Mouse (Mus musculus) layer of hippocampus, adult 8-10 months (tissue): ENCODE measurements around the gene Ncam1. TPM values are rescaled to one million over a fixed set of nuclear protein-coding genes. Genes with fewer than 3 reads are reported as not detected.

Experiments
- DNase-seq, 2 experiments: peaks; one replicate each; pipeline ENCODE4 v3.0.0; 2022; ENCODE audit warnings: low spot score in 2 of 2
- total RNA-seq, 4 experiments: library from RNA; stranded (reverse); gene quantifications; 2 replicates each; pipeline ENCODE4 v1.2.4; 2022

The Ncam1 gene
- total RNA-seq, 4 experiments from 2014 or later: 308 to 320 (median 317) TPM

GRCm38 (mm10) chr9:49570731-49571694 is 227.7 kb downstream of the Ncam1 start:
- peak; percentile 64 to 65 for DNase-seq

DNA sequence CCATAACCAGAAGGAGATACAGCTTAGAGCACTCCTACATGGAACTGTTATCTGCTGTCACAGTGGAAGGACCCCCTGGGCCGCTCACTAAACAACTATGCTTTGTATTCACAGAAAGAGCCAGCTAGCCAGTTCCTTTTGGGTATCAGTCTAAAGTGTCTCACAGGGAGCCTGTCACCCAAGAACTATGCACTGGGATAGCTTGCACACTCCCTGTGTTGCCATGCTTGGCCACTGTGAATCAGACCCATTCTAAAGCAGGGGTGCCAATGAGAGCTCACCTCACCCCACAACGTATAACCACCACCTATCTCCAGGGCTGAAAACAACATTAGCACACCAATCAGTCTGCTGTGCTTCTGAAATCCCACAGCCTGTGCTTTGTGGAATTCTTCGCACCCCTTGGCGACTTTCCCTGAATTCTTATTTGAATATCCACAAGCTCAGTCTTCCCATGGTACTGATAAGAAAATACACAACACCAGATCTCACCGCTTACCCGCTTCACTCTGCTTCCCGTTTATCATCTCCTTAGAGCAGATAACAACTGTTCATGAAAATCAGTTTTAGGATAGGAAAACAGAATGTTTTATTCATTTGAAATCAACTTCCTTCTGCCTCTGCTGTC is 228.6 kb downstream of the Ncam1 start:
- peak in 1 of 2 experiments; percentile 21 for DNase-seq

DNA sequence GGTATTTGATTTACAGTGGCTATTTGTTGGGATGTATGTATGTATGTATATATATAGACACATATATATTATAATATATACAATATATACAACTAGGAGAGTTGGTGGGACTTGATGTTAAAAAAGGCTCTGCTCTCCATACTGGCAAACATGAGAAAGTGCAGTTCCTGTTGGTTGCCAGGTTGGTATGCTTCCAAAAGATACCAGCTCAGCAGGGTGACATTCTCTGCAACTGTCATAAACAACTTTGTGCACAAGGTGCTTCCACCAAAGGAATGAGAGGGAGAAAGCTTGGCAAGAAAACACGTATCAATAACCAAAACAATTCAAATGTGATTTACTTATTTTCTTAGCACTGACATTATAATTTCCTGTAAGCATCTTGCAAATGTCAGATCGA is 232.9 kb downstream of the Ncam1 start:
- no peak for DNase-seq

- DNase-seq: no peak
Observed at GRCm38 (mm10) chr9:49558941-49559340, 239.8 kb downstream of the Ncam1 start.

DNA sequence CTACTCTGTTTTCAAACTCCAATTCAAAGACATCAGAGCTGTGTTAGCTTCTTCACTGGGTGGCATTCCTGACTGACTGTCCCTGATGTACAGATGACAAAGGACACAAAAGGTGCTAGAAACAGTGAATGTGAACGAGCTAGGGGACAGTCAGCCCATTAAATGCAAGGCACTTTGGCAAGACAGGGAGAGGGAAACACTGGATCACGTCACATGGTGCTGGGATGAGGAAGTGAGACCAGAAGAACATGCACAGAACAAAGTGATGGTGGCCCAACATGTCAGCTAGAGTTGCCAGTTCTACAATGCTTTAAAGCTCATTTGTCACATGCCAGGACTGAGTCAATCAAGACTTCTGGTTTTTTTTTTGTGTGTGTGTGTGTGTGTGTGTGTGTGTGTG is 247.4 kb downstream of the Ncam1 start:
- DNase-seq: no peak

DNA sequence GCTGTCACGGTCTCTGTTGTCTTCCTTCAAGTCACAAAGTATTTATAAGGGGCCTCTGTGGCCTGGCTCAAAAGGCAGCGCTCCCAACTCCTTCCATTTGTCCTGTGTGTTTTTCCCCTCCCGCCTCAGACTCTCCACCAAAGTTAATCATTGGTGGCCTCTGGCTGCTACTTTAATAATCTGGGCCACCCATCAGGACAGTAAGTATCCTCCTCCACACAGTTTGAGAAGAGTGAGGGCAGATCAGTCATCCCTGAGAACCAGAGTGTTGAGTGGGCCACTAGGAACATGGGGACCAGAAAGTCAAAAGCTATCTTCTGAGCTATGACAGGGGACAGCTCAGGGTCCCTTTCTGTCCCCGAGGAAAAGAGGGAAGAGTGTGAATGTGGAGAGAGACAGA is 256.1 kb downstream of the Ncam1 start:
- DNase-seq: no peak

DNA sequence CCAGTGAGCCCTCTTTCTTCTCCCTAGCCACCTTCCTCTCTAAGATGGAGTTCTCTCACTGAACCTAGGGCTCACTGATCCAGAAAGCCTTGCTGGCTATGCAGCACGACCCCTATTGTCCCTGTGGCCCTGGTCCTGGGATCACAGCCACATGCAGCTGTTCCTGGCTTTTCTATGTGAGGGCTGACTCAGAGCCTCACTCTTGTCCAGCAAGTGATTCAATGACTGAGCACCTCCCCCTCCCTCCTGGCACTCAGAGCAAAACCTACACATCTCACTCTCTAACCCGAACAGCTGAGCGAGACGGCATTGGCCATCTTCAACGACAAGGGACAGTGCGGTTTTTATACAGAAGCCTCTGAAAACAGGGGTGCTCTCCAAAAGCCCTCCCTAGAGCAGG is 260.9 kb downstream of the Ncam1 start:
- DNase-seq: no peak

GRCm38 (mm10) chr9:49536593-49536992 is 262.1 kb downstream of the Ncam1 start:
- no peak for DNase-seq

GRCm38 (mm10) chr9:49534958-49535357 is 263.8 kb downstream of the Ncam1 start:
- no peak for DNase-seq

GRCm38 (mm10) chr9:49533912-49534491 is 264.7 kb downstream of the Ncam1 start:
- DNase-seq: no peak

DNA sequence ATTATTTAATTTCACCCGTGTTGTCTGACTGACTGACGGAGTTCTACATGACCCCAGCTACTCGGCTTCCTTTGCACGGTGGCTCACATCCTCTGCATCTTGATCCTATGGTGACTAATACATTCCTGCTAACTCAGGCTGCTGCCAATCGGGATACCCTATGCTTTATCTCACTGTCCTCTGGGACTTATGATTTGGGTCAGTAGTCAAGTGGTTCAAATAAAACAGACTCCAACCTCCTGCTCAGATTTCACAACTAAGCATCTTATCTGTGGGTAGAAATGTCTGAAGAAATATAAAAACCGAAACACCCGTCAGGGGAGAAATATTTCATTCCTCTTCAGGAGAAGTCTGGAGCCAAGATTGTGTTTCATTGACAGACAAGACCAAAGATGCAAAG is 265.3 kb downstream of the Ncam1 start:
- DNase-seq: no peak

DNA sequence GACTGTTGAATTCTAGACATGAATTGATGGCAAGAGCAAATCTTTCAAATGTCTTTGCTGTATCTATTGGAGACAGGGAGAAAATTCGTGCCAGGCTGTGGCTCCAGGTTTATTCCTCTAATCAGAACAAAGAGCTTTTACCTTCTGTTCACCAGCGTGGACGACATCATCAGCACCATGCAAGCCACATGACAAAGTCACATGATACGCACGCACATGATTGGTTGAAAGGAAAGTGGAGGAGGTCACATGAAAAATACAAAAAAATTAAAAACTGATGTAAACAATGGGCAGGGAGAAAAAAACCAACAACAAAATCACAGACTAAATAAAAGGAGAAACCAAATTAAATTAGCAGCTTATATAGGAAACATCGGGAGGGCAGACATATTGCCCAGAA is 266.9 kb downstream of the Ncam1 start:
- DNase-seq: no peak

- no peak for DNase-seq
Observed at GRCm38 (mm10) chr9:49531257-49531656, 267.5 kb downstream of the Ncam1 start.

GRCm38 (mm10) chr9:49530739-49531138 is 268.0 kb downstream of the Ncam1 start:
- no peak for DNase-seq

DNA sequence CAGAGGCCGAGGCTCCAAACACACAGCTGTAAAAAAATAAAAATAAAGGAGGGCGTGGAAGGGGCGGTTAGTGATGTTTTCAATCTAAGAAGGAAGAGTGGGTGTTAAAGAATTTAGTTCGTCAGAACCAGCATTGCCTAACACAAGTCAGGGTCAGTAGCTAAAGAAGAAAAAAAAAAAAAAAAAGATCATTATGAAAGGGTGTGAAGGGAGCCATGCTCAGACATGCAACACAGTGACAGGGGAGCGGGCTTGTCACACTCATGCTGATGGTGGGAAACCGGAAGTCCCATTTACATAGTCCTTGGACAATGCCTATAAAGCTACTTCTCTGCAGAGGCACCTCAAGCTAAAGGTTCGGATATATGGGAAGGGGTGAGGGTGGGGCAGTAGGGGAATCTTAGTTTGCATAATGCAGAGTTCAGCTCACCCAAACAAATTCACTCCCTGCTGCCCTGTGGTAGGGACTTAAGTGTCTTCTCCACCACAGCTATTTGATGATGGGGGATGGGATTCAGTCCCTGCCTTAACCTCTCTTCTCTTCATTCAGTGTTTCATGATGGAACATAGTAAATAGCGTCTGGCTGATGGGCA is 269.3 kb downstream of the Ncam1 start:
- no peak for DNase-seq

DNA sequence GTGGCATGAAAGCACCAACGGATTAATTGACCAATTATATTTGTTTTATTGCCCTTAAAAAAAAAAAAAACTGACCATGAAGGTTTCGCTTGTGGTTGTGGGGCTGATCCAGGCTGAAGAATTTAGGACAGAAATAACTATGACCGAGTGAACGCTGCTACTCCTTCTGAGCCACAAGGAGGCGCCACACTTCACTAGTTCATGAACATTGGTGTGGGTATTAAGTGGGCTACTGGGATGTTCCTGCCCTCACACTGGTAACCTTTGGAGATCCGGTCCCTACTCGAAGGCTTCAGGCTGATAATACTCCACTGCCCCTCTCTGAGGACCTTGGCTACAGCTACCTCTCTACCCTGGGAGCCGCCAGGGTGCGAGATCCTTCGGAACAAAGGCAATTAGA is 269.8 kb downstream of the Ncam1 start:
- peak in 1 of 2 experiments; percentile 31 for DNase-seq

DNA sequence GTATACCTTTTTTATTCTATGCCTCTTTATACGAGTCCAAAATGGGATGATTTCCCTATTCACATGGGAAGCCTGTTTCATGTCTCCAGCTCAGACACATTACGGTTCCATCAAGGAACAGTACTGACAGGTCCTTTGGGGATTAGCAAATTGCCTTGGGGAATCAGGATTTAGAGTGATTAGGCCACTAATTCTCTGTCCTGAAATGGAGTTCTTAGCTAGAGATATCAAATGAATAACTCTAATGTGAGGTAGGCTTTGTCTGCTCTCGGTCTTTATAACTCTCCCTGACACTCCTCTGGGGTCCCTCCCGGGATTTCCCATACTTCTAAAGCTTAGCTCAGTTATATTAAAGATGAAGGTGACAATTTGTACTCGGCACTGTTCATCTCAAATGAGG is 270.7 kb downstream of the Ncam1 start:
- DNase-seq: no peak

DNA sequence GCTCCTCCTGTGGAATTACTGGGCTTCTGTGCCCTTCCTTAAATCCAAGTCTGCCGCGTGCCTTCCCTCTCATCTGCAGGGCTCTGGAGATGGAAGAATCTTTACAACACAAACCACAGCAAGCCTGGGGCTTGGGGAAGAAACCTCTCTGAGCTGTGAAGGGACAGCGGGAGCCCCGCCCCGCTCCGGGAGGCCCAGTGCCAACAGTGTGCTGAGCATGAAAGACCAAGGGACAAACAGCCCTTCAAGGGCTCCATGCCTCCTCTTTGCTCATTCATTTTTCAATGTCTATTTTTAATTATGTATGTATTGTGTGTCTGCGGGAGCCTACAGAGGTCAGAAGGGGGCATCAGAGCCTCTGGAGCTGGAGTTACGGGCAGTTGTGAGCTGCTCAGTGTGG is 271.4 kb downstream of the Ncam1 start:
- no peak for DNase-seq

DNA sequence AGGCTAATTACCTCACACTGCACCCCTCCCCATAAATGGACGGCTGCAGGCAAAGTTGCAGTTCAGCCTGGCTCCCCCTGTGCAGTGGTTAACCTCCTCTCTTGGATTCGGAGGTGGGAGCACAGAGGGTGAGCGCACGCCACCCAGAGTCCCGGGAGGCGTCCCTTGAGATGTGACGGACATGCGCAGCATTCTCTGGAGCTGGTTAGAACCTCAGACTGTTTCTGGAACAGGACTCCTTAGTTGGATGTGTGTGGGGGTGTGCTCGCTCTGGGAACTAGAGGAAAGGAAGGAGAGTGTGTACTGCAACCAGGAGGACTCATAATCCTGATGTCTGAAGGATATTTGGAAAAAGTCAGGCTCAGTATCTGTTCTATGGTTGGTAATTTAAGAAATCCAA is 274.0 kb downstream of the Ncam1 start:
- no peak for DNase-seq

DNA sequence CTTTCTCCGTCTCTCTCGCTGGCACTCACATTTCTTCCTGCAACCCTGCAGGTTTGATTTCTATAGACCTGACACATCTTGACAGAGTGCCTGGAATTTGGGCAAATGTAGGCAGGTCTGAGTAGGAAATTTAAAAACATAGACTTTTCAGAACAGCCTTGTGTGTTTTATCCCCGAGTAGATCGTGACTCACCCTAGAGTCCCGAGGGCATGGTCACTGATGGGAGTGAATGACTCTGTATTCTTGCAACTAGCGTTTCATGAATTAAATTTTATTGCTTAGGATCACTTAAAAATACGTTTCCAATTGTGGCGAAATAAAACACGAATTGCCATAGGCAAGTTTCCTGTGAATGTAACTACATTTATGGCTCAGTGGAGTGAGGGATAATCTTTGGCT is 274.8 kb downstream of the Ncam1 start:
- no peak for DNase-seq

DNA sequence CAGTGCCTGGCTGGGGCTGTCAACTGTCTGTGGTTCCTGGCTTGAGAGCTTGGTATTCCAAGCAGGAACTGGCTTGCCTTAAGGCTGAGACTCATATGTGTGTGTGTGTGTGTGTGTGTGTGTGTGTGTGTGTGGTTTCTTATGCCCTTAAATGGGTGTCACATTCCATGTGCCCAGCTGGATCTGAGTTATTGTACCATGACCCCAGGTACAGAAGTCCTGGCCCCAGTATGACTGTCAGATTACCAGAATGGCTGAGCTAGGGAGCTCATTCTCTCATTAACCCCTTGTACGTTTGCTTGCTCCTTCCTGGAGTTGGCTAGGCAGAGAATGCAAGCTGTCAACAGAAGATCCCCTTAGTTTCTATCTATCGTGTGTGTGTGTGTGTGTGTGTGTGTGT is 284.4 kb downstream of the Ncam1 start:
- DNase-seq: no peak

- no peak for DNase-seq
Observed at GRCm38 (mm10) chr9:49510666-49511065, 288.1 kb downstream of the Ncam1 start.
